Mouse (Mus musculus): ENCODE measurements around the gene Esyt3.
A peak's percentile ranks its signal among the peaks of the same experiment; 100 is the strongest.

The Esyt3 gene

DNA sequence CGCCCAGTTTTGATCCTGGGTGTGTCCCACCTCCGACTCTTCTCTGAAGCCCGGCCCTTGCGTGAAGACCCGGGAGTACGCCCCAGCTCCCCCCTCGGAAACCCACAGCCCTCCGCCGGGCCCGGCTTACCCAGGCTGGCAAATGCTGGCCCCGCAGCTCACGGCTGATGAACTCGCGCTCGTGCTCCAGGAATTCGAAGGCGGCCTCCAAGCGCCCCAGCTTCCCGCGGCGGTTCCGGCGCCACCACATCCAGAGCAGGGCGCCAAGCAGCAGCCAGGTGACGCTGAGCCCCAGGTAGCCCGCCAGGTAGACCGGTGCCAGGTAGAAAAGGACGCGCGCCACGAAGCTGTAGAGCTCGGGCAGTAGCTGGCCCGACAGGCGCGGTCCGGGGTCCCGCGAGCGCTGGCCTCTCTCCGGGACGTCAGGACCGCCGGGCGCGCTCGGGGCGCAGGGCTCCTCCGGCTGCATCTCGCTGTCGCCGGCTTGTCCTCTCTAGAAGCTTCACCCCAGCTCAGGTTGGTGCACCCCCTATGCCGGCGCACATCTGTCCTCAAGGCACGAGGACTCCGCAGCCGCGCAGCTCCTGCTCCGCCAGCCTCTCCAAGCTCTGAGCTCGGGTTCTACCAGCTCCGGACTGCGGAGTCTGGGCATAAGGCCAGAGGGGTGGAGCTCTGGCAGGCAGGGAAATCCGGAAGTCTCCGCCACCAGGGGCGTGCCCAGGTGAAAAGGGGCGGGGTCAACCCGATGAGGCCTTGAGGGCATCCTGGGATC lies at the start of gene Esyt3:
TSS of gene Esyt3 (minus strand) at position 637 of the 772 bp plus-strand sequence.
- no peak for DNase-seq

DNA sequence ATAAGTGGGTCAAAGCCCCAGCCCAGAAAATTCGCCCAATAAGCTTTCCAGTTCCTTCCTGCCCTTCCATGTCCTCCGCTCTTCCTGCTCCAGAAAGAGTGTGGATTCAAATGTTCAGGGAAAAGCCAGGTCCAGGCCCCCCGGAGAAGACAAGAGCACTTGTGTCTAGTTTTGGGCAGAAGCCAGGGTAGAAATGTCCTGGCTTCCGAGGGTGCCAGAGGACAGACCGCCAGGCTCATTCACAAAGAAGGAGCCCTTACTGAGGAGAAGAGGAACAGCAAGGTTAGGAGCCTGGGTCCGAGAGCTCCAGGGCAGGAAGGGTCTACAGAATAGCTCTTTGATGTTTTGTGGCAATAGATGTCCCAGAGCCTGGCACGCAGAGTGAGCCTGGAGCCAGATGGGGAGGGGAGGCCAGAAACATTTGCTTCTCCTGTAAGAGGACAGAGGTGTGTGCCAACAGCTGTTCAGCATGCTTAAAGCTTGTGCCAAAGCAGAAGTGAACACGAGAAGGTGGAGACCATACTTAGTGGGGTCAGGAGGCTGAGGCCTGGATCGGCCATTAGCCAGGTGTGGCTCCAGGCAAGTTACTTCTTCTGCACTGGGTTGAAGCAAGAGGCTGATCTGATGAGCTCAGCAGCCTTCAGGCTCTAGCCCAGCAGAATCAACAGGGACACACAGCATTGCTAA lies 43.1 kb upstream of the Esyt3 start:
- no peak for DNase-seq

DNA sequence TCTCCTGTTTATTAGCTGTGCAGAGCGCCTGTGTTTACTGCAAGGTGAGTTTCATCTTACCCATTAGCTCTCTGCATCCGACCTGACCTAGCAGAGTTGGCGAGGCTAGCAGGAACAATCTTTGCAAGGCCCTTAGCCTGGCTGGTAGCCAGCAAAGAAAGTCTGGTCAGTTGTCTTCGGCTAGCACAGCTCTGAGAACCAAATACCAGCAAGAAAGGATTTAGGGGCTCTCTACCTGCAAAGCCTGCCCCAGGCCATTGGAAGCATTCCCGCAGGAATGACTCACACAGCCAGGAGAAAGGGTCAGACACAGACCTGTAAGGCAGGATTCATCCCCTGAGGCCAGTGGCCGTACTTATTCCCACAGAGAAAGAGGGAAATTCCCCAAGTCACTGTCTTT lies 42.4 kb upstream of the Esyt3 start:
- DNase-seq: no peak

DNA sequence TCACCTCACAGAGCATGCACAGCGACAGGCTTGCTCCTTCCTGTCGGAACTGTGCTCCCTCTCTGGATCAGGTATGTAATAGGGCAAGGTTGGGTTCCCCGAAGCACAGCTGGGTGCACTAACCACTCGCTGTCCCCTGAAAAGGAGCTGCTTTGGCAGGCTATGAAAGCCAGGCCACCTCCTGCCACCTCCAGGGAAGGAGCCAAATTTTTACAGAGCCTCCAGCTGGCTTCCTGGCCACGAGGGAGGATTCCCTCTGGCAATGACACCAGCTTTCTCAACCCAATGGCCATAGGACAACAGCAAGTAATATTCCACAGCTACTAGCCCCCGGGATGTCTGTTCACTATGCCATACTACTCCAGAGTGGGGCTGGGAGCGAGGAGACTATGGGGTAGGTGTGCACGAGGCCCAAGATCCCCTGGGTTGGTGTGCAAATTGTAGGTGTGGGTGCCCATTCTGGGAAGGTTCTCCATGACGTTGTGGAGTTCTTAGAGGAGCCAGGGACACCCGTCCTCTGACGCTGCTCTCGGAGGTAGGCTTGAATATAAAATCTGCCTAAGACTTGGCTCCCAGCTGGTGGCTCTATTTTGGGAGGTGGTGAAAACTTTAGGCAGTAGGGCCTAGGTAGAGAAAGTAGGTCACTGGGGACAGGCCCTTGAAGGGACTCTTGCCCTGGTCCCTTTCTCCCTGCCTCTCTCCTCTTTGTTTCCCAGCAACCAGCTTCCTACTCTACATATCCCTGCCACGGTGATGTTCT lies 38.9 kb upstream of the Esyt3 start:
- no peak for DNase-seq

DNA sequence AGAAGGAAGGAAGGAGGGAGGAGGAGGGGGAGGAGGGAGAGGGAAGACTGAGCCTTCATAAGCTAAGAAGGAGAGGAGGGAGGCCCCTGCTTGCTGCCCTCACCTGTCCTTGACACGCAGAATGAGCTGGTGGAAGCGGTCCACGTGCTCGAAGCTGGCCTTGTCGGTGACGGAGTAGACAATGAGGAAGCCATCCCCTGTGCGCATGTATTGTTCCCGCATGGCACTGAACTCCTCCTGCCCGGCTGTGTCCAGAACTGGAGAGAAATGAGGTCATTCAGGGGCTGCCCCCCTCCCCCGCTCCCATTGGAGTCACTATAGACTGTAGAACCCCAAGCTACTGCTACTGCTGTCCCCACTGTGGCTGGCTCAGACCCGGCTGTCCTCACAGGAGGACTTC lies 36.0 kb upstream of the Esyt3 start:
- DNase-seq: no peak

DNA sequence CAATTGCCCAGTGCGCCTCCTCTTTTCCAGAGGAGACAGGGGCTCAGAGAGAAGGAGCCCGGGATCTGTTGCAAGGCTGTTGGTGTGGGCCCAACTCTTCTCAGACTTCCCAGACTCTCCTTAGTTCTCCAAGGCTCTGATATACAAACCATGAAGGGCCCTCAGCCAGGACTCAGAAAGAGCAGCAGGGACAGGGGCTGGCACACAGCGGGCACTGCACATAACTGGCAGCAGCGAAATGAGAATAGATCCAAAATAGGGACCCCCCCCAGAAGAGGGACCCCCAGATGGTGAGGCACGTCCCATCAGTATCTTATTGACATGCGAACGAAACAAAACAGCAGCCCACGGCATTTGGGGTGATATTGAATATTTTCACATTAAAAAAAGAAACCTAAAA lies 34.8 kb upstream of the Esyt3 start:
- DNase-seq: no peak

DNA sequence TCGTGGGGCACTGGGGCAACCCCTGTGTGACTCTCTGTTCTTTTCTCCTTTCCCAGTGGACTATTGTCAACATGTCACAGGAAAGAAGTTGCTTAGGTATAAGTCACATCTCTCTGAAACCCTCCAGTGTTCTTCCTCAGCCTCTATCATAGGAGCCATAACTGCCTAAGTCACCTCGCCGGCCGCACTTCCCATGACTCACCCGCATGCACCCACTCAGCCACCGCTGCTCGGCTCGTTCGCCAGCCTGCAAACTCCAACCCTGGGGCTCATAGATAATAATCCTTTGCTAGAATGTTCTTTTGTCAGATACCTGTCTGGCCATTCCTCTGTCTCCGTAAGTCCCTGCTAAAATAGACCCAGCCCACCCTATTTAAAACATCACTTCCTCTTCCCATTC lies 33.2 kb upstream of the Esyt3 start:
- no peak for DNase-seq

DNA sequence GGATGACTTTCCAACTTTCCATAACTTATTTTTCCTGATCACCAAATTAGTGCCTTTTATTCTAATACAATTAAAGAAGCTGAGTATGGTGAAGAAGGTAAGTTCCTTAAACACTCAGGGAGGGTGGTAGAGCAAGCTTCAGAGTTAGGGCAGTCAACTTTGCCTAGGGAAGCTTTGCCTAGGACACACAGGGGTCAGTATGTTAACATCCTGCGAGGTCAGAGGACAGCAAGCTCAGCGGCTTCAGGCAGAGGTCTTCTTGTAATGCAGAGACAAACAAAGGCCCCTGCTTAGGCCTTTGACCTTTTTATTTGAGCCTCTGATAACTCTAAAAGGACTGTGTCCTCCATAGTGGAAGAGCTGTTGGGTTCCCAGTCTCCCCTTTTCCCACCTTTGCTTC lies 32.4 kb upstream of the Esyt3 start:
- no peak for DNase-seq

DNA sequence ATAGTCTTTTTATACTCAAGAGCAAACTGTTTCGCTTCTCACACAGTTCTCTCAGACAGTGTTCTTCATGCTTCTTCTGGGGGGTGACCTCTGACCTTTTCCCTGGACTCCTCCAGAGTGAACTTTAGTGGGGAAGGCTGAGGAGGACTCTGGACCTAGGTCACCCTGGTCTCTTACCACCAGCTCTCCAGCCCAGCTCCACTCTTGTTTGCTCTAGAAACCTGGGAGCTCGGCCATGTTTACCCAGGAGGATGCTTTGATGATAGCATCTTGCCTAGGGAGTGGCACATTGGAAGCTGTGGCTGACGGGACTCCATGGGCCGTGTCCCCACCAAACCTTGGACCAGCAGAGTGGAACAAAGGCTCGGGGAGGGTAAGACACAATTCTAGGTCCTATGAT lies 31.8 kb upstream of the Esyt3 start:
- DNase-seq: no peak

DNA sequence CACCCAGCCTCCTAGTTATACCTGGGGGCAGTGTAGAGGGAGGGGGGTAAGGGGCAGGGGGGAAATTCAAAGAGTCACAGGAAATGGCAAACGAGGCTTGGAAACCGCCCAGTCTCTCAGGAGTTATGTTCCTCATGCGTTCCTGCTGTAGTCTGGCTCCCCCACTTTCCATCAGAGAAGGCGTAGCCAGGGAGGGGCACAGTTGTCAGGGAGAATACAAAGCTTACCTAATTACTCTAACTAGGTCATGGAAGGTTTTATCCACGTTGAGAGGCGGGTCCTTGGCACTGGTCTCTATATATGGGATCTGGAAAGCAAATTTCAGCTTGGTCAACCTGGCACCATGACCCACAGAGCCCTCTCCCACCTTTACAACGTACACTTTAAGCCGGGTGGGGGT lies 31.1 kb upstream of the Esyt3 start:
- DNase-seq: no peak

DNA sequence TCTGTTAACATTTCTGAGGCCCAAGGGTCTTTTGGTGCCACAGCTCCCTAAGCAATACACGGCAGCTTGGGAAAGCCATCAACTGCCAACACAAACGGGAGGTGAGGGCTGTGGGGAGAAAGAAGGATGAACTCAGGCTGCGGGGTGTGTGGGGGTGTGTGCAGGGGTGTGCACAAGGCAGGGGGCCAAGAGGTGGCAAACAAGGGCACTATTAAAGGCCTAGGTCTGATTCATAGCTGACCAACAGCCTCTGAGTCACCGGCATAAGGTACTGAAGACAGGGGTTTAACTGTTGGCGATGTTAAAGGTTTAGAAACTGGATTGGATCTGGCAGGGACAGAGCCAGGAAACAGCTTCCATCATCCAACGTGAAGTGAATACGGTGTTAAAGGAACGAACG lies 30.5 kb upstream of the Esyt3 start:
- no peak for DNase-seq

DNA sequence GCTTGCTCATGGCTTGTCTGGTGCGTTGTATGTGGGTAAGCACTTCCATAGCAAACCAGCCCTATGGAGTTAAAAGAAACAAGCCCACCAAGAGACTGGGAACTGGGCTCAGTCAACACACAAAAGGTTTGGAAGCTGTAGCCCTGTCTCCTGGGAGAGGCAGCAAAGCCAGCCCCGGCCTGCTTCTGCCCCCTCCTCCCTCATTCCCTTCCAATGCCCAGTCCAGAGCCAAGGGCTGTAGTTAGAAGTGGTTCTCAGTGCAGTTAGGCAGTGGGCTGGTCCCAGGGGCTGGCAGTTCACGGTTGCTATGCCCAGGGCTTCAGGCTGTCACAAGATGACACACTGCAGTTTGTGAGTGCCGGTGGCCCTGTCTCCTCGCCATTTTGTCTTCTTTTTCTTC lies 29.7 kb upstream of the Esyt3 start:
- DNase-seq: no peak

DNA sequence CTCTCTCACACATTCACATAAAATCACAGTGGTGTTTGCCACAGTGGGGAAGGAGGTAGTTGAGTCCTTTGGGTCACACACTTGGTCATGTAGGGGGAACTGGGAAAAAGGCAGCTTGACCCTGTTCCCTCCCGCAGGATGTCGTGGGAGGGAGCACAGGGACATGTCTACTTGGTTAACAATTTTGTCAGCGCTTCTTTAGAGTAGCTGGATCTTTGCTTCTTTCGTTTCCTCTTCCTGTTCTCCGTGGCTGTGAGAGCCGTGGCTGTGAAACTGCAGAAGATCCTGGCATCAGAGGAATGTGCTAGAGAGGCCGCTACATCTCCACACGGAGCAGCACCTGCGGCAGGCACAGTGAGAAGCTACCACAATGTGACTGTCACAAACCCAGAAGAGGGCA lies 24.2 kb upstream of the Esyt3 start:
- DNase-seq: no peak

DNA sequence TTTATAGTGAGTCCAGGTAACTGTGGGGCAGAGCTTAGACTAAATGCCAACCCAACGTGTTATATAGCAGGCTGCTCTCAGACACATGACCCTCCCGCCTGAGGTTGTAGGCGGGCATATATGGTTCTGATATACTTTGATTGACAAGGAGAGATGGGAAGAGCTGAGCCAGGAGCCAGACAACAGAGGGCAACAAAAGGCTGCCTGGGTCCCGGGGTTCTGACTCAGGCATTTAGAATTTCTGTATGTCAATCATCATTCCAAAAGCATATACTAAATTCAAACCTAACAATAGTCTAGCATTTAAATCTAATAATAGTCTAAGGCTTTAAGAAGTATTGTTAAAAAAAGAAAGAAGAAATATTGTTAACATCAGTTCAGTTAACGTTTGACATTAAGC lies 20.8 kb upstream of the Esyt3 start:
- DNase-seq: no peak

DNA sequence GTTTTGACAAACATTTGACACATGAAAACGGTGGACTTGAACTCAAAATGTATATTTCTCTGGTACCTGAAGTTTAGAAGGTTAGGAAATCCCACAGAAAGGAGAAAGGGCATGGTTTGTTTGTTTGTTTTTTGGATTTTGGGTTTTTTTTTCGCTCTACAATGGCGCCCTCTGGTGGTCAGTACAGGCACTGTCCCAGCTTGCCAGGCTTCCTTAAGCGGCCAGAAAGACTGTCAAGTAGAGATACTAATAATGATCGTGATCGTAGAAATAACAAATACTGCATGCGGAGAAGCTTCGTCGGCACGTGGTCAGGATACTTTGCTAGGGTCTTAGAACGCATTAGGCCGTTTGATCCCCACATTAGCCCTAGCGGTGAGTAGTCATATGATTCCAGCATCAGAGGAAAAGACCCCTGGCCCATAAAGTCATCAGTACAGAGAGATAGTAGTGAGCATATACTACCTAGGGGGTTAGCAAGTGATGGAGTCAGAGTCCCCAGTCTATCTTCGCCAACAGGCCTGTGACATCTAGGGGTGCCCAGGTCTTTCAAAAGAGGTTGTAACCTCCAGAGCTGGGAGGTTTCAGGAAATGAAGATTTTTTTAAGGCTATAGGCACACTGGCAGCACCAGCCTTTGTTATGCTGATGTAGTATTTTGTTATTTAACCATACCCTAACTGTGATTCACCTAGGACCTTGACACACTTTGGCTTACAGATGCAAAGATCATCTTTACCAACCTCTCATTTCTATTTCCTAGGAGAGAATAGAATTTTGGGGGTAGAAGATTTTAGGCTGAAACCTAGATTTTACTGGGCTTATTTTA lies 18.4 kb upstream of the Esyt3 start:
- peak; percentile 32 for DNase-seq

DNA sequence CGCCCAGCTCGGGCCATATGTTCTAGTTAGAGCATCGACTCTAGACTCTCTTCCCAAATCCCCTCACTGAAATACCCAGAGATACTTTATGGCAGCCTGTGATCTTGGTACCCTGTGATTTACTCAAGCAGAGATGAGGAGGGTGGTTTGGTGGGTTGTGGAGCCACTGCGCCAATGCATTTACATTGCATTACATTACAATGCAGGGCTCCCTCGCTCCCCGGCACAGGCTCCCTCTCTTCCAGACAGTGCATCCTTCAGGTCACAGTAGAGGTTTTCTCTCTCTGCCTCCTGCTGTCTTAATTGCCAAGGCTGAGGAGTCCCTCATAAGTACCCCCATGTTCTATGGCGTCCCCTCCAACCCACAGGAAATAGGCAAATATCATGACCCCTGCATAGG lies 10.1 kb upstream of the Esyt3 start:
- DNase-seq: no peak

DNA sequence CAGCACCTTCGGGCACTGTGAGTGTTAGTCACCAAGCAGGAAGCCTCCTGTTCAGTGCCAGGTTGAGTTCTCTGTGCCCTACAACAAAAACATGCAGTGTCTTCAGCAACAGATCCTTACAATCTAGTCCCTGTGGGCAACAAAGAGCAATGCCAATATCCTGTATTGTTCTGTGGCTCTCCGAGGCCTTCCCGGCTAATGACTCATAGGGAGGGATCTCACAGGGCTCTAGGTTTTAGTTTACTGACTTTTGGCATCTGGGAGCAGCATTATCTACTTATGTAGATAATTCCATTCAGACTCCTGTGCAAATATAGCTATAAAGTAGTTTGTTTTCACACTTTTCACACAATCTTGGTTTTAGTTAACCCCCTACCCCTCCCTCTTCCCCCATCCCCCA lies 7.5 kb upstream of the Esyt3 start:
- no peak for DNase-seq

DNA sequence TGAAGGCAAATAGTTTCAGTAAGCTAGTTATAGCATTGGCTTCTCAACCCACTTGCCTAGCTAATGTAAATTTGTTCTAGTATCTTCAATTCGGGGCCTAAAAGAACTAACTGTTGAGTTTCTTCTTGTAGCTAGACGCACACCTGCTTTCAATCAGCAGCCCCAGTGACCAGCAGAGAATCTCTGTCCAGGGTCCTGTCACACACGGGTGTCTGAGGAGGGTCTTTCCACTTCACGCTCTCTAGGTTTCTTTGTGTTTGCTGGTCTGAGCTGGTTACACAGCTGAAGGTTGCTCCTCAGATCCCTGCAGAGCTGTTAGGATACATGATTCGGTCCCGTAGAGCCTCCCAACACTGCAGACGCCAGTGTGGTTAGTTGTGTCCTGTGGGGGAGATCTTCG lies 4.7 kb upstream of the Esyt3 start:
- DNase-seq: no peak

DNA sequence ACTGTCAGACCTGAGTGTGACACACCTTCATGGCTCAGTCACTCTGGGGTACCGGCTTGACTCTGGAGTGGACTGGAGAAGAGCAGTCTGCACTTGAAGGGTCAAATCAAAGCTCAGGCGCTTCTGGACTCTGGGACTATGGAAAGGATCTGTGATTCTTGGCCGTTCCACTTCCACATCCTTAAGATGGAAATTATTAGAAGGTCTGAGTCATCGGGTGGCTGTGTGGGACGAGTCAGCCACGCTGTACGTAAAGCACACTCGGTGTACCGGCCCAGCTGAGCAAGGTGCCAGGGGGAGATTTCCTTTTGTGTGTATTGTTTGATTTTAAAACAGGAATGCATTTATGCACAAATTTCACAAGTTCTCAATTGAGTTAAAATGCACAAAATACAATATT lies 3.6 kb upstream of the Esyt3 start:
- DNase-seq: no peak

DNA sequence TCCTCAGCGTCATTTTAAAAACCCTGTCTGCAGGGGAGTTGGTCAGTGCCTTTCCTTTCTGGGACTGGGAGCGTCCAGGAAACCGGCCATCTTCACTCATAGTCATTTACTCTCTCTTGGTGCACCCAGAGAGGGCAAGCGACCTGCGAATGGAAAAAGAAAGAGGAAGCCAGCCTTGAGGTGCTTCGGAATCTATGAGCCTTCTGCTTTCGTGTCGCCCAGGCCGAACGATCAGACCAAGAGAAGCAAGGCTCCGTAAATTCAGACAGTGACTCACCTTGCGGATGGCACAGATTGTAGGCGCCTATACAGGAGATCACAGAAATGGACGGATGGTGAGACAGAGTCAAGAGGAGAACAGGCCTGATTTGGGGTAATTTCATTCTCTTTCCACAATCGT lies 655 bp upstream of the Esyt3 start:
- DNase-seq: no peak

DNA sequence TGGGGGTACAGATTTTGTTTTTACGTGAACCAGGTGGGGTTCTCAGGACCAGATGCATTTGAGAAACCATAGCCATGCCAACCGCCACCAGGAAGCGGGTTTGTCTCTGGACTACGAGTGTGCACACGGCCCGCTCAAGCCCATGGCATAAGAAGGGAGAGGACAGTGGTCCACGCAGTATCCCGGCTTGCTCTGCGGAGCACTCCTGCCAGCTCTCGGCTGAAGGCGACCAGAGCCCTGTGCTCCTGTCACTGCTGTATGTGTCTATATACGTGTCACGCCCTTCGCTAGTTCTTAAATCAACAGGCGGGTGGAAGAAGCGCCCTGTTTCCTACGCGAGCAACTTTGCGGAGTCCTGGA lies 816 bp downstream of the Esyt3 start:
- DNase-seq: no peak

DNA sequence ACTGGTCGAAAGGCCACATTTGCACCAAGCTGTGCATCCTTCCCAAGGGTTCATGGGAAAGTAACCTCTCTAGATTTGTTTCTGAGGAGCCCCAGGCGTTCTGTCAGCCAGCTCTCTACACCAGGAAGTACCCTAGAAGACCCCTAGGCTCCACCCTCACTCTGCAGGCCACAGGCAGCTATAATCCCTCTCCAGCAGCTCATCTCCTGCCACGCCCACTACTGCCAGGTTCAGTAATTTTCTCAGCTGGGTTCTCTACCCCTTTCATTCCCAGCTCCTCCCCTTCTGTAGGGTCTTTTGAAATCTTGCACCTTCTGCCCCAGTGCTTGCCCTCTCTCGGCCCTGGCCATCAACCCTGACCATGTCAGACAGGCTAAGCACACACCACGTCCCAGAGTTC lies 2.4 kb downstream of the Esyt3 start:
- no peak for DNase-seq

DNA sequence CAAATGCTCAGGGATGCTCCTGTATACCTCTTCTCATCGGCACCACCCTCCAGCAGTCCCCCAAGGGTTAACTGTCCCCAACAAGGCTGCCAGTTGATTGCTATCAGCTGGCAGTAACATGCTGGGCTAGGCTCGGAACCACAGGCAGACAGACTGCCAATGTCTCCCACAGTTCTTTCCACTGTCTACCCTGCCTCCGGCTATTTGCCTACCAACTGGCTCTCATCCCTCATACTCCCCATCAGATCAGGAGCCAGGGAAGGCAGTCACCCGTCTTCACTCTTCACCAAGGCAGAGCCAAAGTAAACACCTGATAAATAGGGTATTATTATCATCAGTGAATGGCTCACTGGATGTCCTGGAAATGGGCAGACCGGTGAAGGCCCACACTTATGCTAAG lies 3.6 kb downstream of the Esyt3 start:
- DNase-seq: no peak
